Mouse (Mus musculus) heart, postnatal 0 days (tissue): Measurements from ENCODE around the gene 1700008O03Rik. TPM values are rescaled to one million over a fixed set of nuclear protein-coding genes. Genes with fewer than 3 reads are reported as not detected.
A peak's percentile ranks its signal among the peaks of the same experiment; 100 is the strongest.

ENCODE experiments used
- ATAC-seq: fragments of 200-750 bp; cut with Nextera tagmentation; 2 replicates; pipeline ENCODE4 v1.8.0; 2017; ENCODE audit warnings: low read depth, moderate number of reproducible peaks, moderate library complexity; ENCODE audit not compliant: insufficient read depth
- DNase-seq: peaks from one replicate; pipeline ENCODE4 v3.0.0-alpha.2; 2016; ENCODE audit warnings: low spot score
- H3K27ac ChIP-seq: fragments of 300-500 bp; sonication (generic); 2 replicates; pipeline ENCODE4 v1.5.1; 2014; ENCODE audit warnings: low read depth, mild to moderate bottlenecking
- H3K27me3 ChIP-seq: fragments of 300-500 bp; sonication (generic); 2 replicates; pipeline ENCODE4 v1.6.1; 2014; ENCODE audit warnings: low read length, mixed read lengths; ENCODE audit not compliant: control insufficient read depth, insufficient read depth
- H3K36me3 ChIP-seq: fragments of 300-500 bp; sonication (generic); replicated peaks from 2 replicates; pipeline ENCODE4 v1.6.1; 2014; ENCODE audit warnings: low read length, mixed read lengths; ENCODE audit not compliant: control insufficient read depth, insufficient read depth
- H3K4me1 ChIP-seq: fragments of 300-500 bp; sonication (generic); 2 replicates; pipeline ENCODE4 v1.6.1; 2014; ENCODE audit warnings: antibody characterized with exemption; ENCODE audit not compliant: control insufficient read depth, insufficient read depth
- H3K4me2 ChIP-seq: fragments of 300-500 bp; sonication (generic); 2 replicates; pipeline ENCODE4 v1.6.1; 2014; ENCODE audit warnings: low read depth, mild to moderate bottlenecking, low read length, moderate library complexity
- H3K4me3 ChIP-seq: fragments of 300-500 bp; sonication (generic); 2 replicates; pipeline ENCODE4 v1.5.1; 2014; ENCODE audit warnings: low read depth, low read length
- H3K9ac ChIP-seq: fragments of 300-500 bp; sonication (generic); replicated peaks from 2 replicates; pipeline ENCODE4 v1.6.1; 2014; ENCODE audit warnings: low read depth, low read length, mixed read lengths
- H3K9me3 ChIP-seq: fragments of 300-500 bp; sonication (generic); replicated peaks from 2 replicates; pipeline ENCODE4 v1.6.1; 2016; ENCODE audit warnings: low read length; ENCODE audit not compliant: control insufficient read depth
- CTCF ChIP-seq: IDR thresholded peaks from 2 replicates; pipeline ENCODE4 v1.5.1; 2016; ENCODE audit warnings: antibody characterized with exemption, control low read depth, low read depth
- EP300 ChIP-seq: IDR thresholded peaks from 2 replicates; pipeline ENCODE4 v1.6.1; 2016; ENCODE audit warnings: antibody characterized with exemption, low read depth
- WGBS: fragments of 180-500 bp; shearing (Covaris S2); extraction: QIAGEN DNeasy Blood & Tissue Kit; methylation state at CpG from one replicate; pipeline ENCODE4 v1.1.7; 2014; 5-methylcytosine and 5-hydroxymethylcytosine counted together
- polyA plus RNA-seq: library from polyadenylated mRNA; unstranded; fragments of >200 nt; fragmentation: Nextera tagmentation; extraction: Ambion mirVana; gene quantifications from 2 replicates; pipeline ENCODE4 v1.2.1, GENCODE M21; 2015
- total RNA-seq: library from RNA; depleted of rRNA; stranded (reverse); fragments of >200 nt; gene quantifications from 2 replicates; pipeline ENCODE4 v1.2.3, GENCODE M21; 2014; ENCODE audit warnings: low replicate concordance

1700008O03Rik gene
- total and polyA plus RNA-seq, 2 experiments from 2014 or later, result 0.14 TPM; not detected in 1

DNA sequence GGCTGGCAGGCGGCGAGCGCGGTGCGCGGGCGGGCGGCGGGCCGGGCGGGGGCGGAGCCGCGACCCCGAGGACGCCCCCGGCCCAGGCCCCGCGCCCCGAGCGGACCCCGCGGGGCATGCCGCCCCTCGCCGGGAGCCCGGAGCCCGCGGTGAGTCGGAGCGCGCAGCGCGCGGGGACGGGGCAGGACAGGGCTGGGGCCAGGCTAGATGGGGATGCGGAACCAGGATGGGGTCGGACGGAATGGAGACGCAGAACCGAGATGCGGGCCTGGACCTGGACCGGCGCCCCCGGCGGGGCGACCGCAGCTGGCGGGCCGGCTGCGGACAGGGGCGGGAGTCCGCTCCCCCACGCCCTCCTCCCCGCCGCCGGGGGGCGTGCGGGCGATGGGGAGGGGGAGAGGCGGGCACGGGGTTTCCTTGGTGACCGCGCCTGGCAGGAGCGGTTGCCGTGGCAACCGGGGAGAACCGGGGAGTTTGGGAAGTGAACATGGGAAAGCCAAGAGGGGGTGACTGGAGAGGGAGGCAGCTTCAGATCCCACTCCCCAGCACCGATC lies 43.4 kb upstream of the 1700008O03Rik start, which contains the start of gene Lrrc4b:
TSS of gene Lrrc4b (plus strand) at position 51 of the 554 bp plus-strand sequence.
- no peak for ATAC-seq

GRCm38 (mm10) chr7:44428171-44428950 lies 42.7 kb upstream of the 1700008O03Rik start:
- Histone ChIP-seq H3K27ac (no peak overlapping the region), H3K4me3 (peak overlapping the region; percentile 43; the same call in 1 of the 2 replicates), H3K4me1 (no peaks in the 10 kb centered on the region), H3K27me3 (peaks cover 65% of the 10 kb centered on the region), H3K4me2 (peak overlapping the region; percentile 58), H3K9me3 (no peaks in the 10 kb centered on the region), H3K9ac (no peak overlapping the region), H3K36me3 (no peaks in the 10 kb centered on the region)
- no peak for ATAC-seq
- TF ChIP-seq CTCF (no peak), EP300 (no peak)
- 3% methylated on average over 17 of the region's 38 CpGs for WGBS
- DNase-seq, result no peak

More for the DNA sequence above, 43.4 kb upstream of the 1700008O03Rik start, which contains the start of gene Lrrc4b:
- TF ChIP-seq CTCF, result no peak
- TF ChIP-seq EP300, result no peak
- peak within 1 kb of the TSS; percentile 43 for H3K4me3 ChIP-seq
- H3K27ac ChIP-seq, result no peak within 1 kb of the TSS
- H3K9me3 ChIP-seq, result no peaks in the 10 kb centered on the region
- H3K4me1 ChIP-seq, result no peaks in the 10 kb centered on the region
- H3K9ac ChIP-seq, result no peak within 1 kb of the TSS
- peak within 1 kb of the TSS; percentile 58 for H3K4me2 ChIP-seq
- whole genome bisulfite sequencing, result 2% methylated on average over 34 of the region's 69 CpGs
- no peak for DNase-seq
- no peaks in the 10 kb centered on the region for H3K36me3 ChIP-seq
- H3K27me3 ChIP-seq, result peaks cover 68% of the 10 kb centered on the region

GRCm38 (mm10) chr7:44427666-44428065 lies 42.0 kb upstream of the 1700008O03Rik start:
- H3K36me3 ChIP-seq, result no peaks in the 10 kb centered on the region
- H3K4me1 ChIP-seq, result no peaks in the 10 kb centered on the region
- ATAC-seq (no peak), DNase-seq (no peak)
- H3K4me2 ChIP-seq, result no peak overlapping the region
- H3K9ac ChIP-seq, result no peak overlapping the region
- no peak for TF ChIP-seq EP300
- no peak for TF ChIP-seq CTCF
- H3K9me3 ChIP-seq, result no peaks in the 10 kb centered on the region
- H3K27ac ChIP-seq, result no peak overlapping the region
- H3K4me3 ChIP-seq, result no peak overlapping the region
- 17% methylated on average over 7 of the region's 8 CpGs for WGBS
- peaks cover 63% of the 10 kb centered on the region for H3K27me3 ChIP-seq

DNA sequence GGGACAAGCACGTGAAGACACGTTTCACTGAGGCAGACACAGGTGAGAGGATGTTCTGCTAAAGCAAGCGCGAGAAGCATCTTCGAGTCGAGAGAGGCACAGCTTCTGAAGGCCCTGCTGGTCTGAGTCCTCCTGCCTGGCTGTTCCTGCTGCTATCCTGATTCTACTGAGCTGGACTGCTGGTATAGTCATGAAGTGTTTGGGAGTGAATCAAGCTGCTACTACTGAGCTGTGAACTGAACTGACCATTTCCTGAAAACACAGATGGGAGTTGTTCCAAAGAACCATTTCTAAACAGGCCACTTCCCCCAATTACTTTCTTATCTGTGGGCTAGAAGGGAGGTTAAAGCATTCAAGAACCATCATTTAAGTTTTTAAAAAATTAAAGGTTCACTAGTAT lies 27.7 kb upstream of the 1700008O03Rik start:
- Histone ChIP-seq H3K4me1 (no peaks in the 10 kb centered on the region), H3K9me3 (no peaks in the 10 kb centered on the region), H3K27ac (no peak overlapping the region), H3K36me3 (no peaks in the 10 kb centered on the region), H3K27me3 (no peaks in the 10 kb centered on the region), H3K9ac (no peak overlapping the region), H3K4me3 (no peak overlapping the region), H3K4me2 (no peak overlapping the region)
- no peak for TF ChIP-seq EP300
- no peak for TF ChIP-seq CTCF
- DNase-seq (no peak), ATAC-seq (no peak)
- WGBS, result 72% methylated on average over 6 of the region's 6 CpGs

DNA sequence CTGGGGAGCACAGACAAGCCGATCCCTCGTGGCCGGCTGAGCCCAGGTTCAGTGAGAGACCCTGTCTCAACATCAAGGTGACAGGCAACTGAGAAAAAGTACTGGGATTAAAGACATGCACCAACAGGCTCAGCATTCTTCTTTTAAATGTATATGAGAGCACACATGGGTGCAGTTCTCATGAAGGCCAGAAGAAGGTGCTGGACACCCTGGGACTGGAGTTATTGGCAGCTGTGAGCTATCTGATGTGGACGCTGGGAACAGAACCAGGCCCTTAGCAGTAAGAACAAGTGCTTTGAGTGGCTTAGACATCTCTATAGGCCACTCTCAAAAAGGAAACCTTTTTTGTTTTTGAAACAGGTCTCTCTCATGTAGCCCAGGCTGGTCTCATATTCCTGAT lies 25.5 kb upstream of the 1700008O03Rik start:
- WGBS, result 66% methylated on average over 4 of the region's 4 CpGs
- no peak for ATAC-seq
- TF ChIP-seq CTCF (no peak), EP300 (no peak)

More for the DNA sequence above, 25.5 kb upstream of the 1700008O03Rik start:
- Histone ChIP-seq H3K27me3 (no peaks in the 10 kb centered on the region), H3K9me3 (no peaks in the 10 kb centered on the region), H3K4me1 (no peaks in the 10 kb centered on the region), H3K27ac (no peak overlapping the region), H3K36me3 (no peaks in the 10 kb centered on the region), H3K9ac (no peak overlapping the region), H3K4me2 (no peak overlapping the region), H3K4me3 (no peak overlapping the region)
- no peak for DNase-seq
